Comparison of ENCODE assay signal across 8 mouse cellular contexts in genomic region chr1:39010583-39011021, GRCm38 (mm10). TPM values are rescaled to one million over a fixed set of nuclear protein-coding genes. Genes with fewer than 3 reads are reported as not detected.
DNase-seq lines count a peak whose midpoint lies in the region; ATAC-seq and TF ChIP-seq lines count a peak whose summit lies in the region.

No protein-coding gene starts in this region.

- 30% methylated on average over 12 of the region's 12 CpGs for WGBS in forebrain, embryonic 13.5 days
- WGBS in hindbrain, embryonic 12.5 days = 29% methylated on average over 12 of the region's 12 CpGs
- 17% methylated on average over 12 of the region's 12 CpGs for WGBS in lung, embryonic 14.5 days

- H3K4me3 ChIP-seq in forebrain, embryonic 13.5 days = no peak overlapping the region
- no peak overlapping the region for H3K4me3 ChIP-seq in hindbrain, embryonic 12.5 days
- no peak overlapping the region for H3K4me3 ChIP-seq in lung, embryonic 14.5 days (ENCODE audit: low read depth, low read length)

- H3K4me2 ChIP-seq in forebrain, embryonic 13.5 days = no peak overlapping the region
- H3K4me2 ChIP-seq in hindbrain, embryonic 12.5 days (replicated peaks) = no peak overlapping the region
- H3K4me2 ChIP-seq in lung, embryonic 14.5 days = no peak overlapping the region

- peak; percentile 87 for TF ChIP-seq CTCF in lung, embryonic 14.5 days (IDR thresholded peaks at IDR 0.05; ENCODE audit: low read depth)

- H3K9me3 ChIP-seq in forebrain, embryonic 13.5 days (replicated peaks) = no peaks in the 10 kb centered on the region
- H3K9me3 ChIP-seq in hindbrain, embryonic 12.5 days (replicated peaks) = no peaks in the 10 kb centered on the region
- no peaks in the 10 kb centered on the region for H3K9me3 ChIP-seq in lung, embryonic 14.5 days (ENCODE audit: low read depth, low read length)

- peaks cover 4% of the 10 kb centered on the region; the same call in 1 of the 2 replicates for H3K4me1 ChIP-seq in forebrain, embryonic 13.5 days
- peaks cover 6% of the 10 kb centered on the region; the same call in 1 of the 2 replicates for H3K4me1 ChIP-seq in hindbrain, embryonic 12.5 days
- no peaks in the 10 kb centered on the region; the same call in 1 of the 2 replicates for H3K4me1 ChIP-seq in lung, embryonic 14.5 days (ENCODE audit: insufficient read depth)

- ATAC-seq in forebrain, embryonic 13.5 days = peak; percentile 72
- peak; percentile 29; the same call in 1 of the 2 replicates for ATAC-seq in hindbrain, embryonic 12.5 days (ENCODE audit: low FRiP score)
- peak; percentile 44; the same call in 1 of the 2 replicates for ATAC-seq in lung, embryonic 14.5 days (ENCODE audit: insufficient read depth)

- no peaks in the 10 kb centered on the region for H3K27me3 ChIP-seq in forebrain, embryonic 13.5 days
- no peaks in the 10 kb centered on the region for H3K27me3 ChIP-seq in hindbrain, embryonic 12.5 days
- H3K27me3 ChIP-seq in lung, embryonic 14.5 days (ENCODE audit: insufficient read depth, low read length) = no peaks in the 10 kb centered on the region

- no peak overlapping the region for H3K27ac ChIP-seq in forebrain, embryonic 13.5 days
- H3K27ac ChIP-seq in hindbrain, embryonic 12.5 days = no peak overlapping the region
- H3K27ac ChIP-seq in lung, embryonic 14.5 days (ENCODE audit: low read depth) = no peak overlapping the region

- no peak overlapping the region for H3K9ac ChIP-seq in forebrain, embryonic 13.5 days
- H3K9ac ChIP-seq in hindbrain, embryonic 12.5 days = no peak overlapping the region
- H3K9ac ChIP-seq in lung, embryonic 14.5 days = no peak overlapping the region

- peak; percentile 24 for DNase-seq in MEL-GATA-1-ER (ENCODE audit: extremely low read depth, low read depth)
- DNase-seq in brain, embryonic 18.5 days (ENCODE audit: low read depth, low spot score) = peak; percentile 77
- DNase-seq in layer of hippocampus, adult 8-10 months (ENCODE audit: low spot score in 2 of 2) = peak; percentile 79 to 84
- peak; percentile 92 for DNase-seq in lung, embryonic 14.5 days
- peak; percentile 24 for DNase-seq in ovary, adult 18-20 months (ENCODE audit: low spot score)
- peak; percentile 58 to 68 for DNase-seq in urinary bladder, postnatal 36 days (ENCODE audit: low spot score in 2 of 2)

- H3K36me3 ChIP-seq in forebrain, embryonic 13.5 days (ENCODE audit: poor library complexity, severe bottlenecking) = no peaks in the 10 kb centered on the region
- H3K36me3 ChIP-seq in hindbrain, embryonic 12.5 days = no peaks in the 10 kb centered on the region
- no peaks in the 10 kb centered on the region for H3K36me3 ChIP-seq in lung, embryonic 14.5 days (ENCODE audit: insufficient read depth)

RNA-seq across cellular contexts. Expression of gene Pdcl3, which starts 25.2 kb away (rescaled TPM):
- polyA plus RNA-seq in forebrain, embryonic 13.5 days (2015; fragmentation: Nextera tagmentation; extraction: Ambion mirVana) = 173 and 192 TPM in 2 replicates
- polyA plus RNA-seq in hindbrain, embryonic 12.5 days (2016; fragmentation: Nextera tagmentation; extraction: Ambion mirVana) = 168 and 179 TPM in 2 replicates
- 10 to 100 TPM; 31.5 to 40.3 (median 35.7) TPM for total RNA-seq in layer of hippocampus, adult 8-10 months (2022)
- polyA plus RNA-seq in lung, embryonic 14.5 days (2014; fragmentation: Nextera tagmentation; extraction: Ambion mirVana) = 148 and 161 TPM in 2 replicates

Comparison
In these comparisons a context has a peak if more than half of its experiments do, and no peak if none do; other contexts are left out.
1. DNase-seq: peak in every context shown above with its lines; median percentile 92 in lung, embryonic 14.5 days; 82 in layer of hippocampus, adult 8-10 months; 77 in brain, embryonic 18.5 days; 63 in urinary bladder, postnatal 36 days; 24 in MEL-GATA-1-ER; 24 in ovary, adult 18-20 months.